Mouse (Mus musculus) myocyte (in vitro differentiated cells): ENCODE data around the gene Igf2r.

ENCODE experiments used
- CEBPB ChIP-seq: IDR thresholded peaks from 2 replicates; pipeline ENCODE4 v1.6.1; 2011; ENCODE audit warnings: mild to moderate bottlenecking, moderate library complexity; ENCODE audit not compliant: poor library complexity, insufficient read depth, severe bottlenecking
- MAX ChIP-seq: IDR thresholded peaks from one replicate; pipeline ENCODE4 v1.6.1; 2011; ENCODE audit warnings: low read depth, mild to moderate bottlenecking, control low read depth
- MYOD1 ChIP-seq, 3 experiments: IDR thresholded peaks; one replicate each; pipeline ENCODE4 v1.6.1; 2011; ENCODE audit warnings: control low read depth in 2 of 3, low read depth in 2 of 3, mild to moderate bottlenecking in 2 of 3, moderate library complexity in 1 of 3; ENCODE audit not compliant: insufficient read length in 2 of 3, control insufficient read depth in 1 of 3
- MYOG ChIP-seq, 3 experiments: IDR thresholded peaks; one replicate each; pipeline ENCODE4 v1.6.1; 2011; ENCODE audit warnings: control low read depth in 2 of 3, low read depth in 2 of 3, mild to moderate bottlenecking in 2 of 3; ENCODE audit not compliant: insufficient read length in 2 of 3, control insufficient read depth in 1 of 3, insufficient read depth in 1 of 3
- POLR2A ChIP-seq: IDR thresholded peaks from one replicate; pipeline ENCODE4 v1.6.1; 2011; ENCODE audit warnings: low read depth, mild to moderate bottlenecking, control low read depth, moderate library complexity; ENCODE audit not compliant: insufficient read length
- POLR2AphosphoS2 ChIP-seq: IDR thresholded peaks from one replicate; pipeline ENCODE4 v1.6.1; 2011; ENCODE audit warnings: low read depth, control low read depth; ENCODE audit not compliant: insufficient read length
- SRF ChIP-seq: IDR thresholded peaks from one replicate; pipeline ENCODE4 v1.6.1; 2011; ENCODE audit warnings: low read depth; ENCODE audit not compliant: control insufficient read depth, insufficient read length
- TCF12 ChIP-seq: IDR thresholded peaks from one replicate; pipeline ENCODE4 v1.6.1; 2011; ENCODE audit warnings: mild to moderate bottlenecking, control low read depth; ENCODE audit not compliant: poor library complexity, insufficient read depth, severe bottlenecking
- TCF3 ChIP-seq: IDR thresholded peaks from one replicate; pipeline ENCODE4 v1.6.1; 2011; ENCODE audit warnings: low read depth, control low read depth; ENCODE audit not compliant: insufficient read length
- USF1 ChIP-seq: IDR thresholded peaks from one replicate; pipeline ENCODE4 v1.6.1; 2011; ENCODE audit warnings: low read depth, mild to moderate bottlenecking, control low read depth, moderate library complexity

DNA sequence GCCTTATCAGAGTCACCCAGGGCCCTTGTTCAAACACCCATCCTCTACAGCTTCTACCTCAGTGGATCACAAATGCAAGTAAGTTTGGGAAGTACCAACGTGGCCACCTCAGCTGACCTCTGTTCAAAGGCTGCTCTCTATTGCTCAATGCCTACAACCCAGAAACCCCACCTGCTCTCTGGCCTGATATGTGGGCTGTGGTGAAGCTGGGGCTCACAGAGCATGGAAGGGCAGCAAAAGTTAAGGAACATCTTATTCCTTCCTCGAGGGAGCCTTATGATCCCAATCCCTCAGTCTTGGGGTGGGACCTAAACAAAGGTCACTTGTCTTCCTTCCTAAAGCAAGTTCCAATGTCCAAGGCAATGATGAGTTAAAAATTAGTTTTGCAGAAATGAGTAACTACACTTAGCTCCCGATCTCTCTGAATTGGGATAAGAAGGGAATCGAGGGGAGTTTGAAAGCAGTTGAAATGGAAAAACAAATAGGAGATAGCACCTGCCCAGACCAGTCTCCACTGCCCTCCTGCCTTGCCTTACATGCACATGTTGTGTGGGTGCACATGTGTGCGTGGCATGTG is 98.3 kb downstream of the Igf2r start:
- TF ChIP-seq SRF (no peak), CEBPB (no peak), USF1 (no peak), POLR2A (no peak), POLR2AphosphoS2 (no peak), TCF12 (no peak), MYOD1 (IDR thresholded peaks at IDR 0.05; ENCODE audit: control insufficient read depth in 1 of 3, insufficient read length in 2 of 3, low read depth in 2 of 3) (no peak), MAX (no peak), TCF3 (no peak), MYOG (IDR thresholded peaks at IDR 0.05; ENCODE audit: control insufficient read depth in 1 of 3, insufficient read depth in 1 of 3, insufficient read length in 2 of 3, low read depth in 2 of 3) (no peak)
